Mouse (Mus musculus): ENCODE measurements around the gene Gm49342. TPM values are rescaled to one million over a fixed set of nuclear protein-coding genes. Genes with fewer than 3 reads are reported as not detected.

Gm49342 gene
- polyA plus RNA-seq, 1 experiment from 2014 or later, result not detected

- 59% methylated on average over 5 of the region's 5 CpGs for WGBS
- no peak for ATAC-seq (ENCODE audit: low FRiP score, low TSS enrichment)
- H3K27ac ChIP-seq (ENCODE audit: low read depth, low read length), result no peak overlapping the region
Measured at GRCm38 (mm10) chr14:50981837-50982236, 37.5 kb downstream of the Gm49342 start.

GRCm38 (mm10) chr14:50987668-50988067 lies 43.4 kb downstream of the Gm49342 start:
- H3K4me2 ChIP-seq (replicated peaks; ENCODE audit: low read depth, low read length), result no peak overlapping the region
- no peak for ATAC-seq (ENCODE audit: low FRiP score, low TSS enrichment)
- no peaks in the 10 kb centered on the region for H3K27me3 ChIP-seq (ENCODE audit: control insufficient read depth, insufficient read depth, low read length)
- no peak overlapping the region for H3K4me3 ChIP-seq (ENCODE audit: low read length)
- no peaks in the 10 kb centered on the region for H3K9me3 ChIP-seq (ENCODE audit: control insufficient read depth, low read length)
- H3K4me1 ChIP-seq (ENCODE audit: control insufficient read depth, insufficient read depth, low read length), result no peaks in the 10 kb centered on the region
- WGBS, result 91% methylated on average over 2 of the region's 2 CpGs
- no peak overlapping the region for H3K27ac ChIP-seq (ENCODE audit: low read depth, low read length)
- no peak overlapping the region for H3K9ac ChIP-seq (ENCODE audit: low read depth, low read length)
- H3K36me3 ChIP-seq (ENCODE audit: control insufficient read depth, insufficient read depth, low read length), result no peaks in the 10 kb centered on the region

More at GRCm38 (mm10) chr14:50981837-50982236, 37.5 kb downstream of the Gm49342 start:
- Histone ChIP-seq H3K9ac (ENCODE audit: low read depth, low read length) (no peak overlapping the region), H3K4me1 (ENCODE audit: control insufficient read depth, insufficient read depth, low read length) (peaks cover 7% of the 10 kb centered on the region; the same call in 1 of the 2 replicates), H3K4me2 (replicated peaks; ENCODE audit: low read depth, low read length) (no peak overlapping the region), H3K36me3 (ENCODE audit: control insufficient read depth, insufficient read depth, low read length) (no peaks in the 10 kb centered on the region), H3K27me3 (ENCODE audit: control insufficient read depth, insufficient read depth, low read length) (no peaks in the 10 kb centered on the region), H3K4me3 (ENCODE audit: low read length) (no peak overlapping the region), H3K9me3 (ENCODE audit: control insufficient read depth, low read length) (no peaks in the 10 kb centered on the region)

- 82% methylated on average over 3 of the region's 3 CpGs for WGBS
- ATAC-seq (ENCODE audit: low FRiP score, low TSS enrichment), result no peak
- no peak overlapping the region for H3K27ac ChIP-seq (ENCODE audit: low read depth, low read length)
Measured at GRCm38 (mm10) chr14:50991037-50991436, 46.7 kb downstream of the Gm49342 start.

GRCm38 (mm10) chr14:50997088-50997487 lies 52.8 kb downstream of the Gm49342 start:
- H3K27ac ChIP-seq (ENCODE audit: low read depth, low read length), result no peak overlapping the region
- no peak overlapping the region for H3K4me2 ChIP-seq (replicated peaks; ENCODE audit: low read depth, low read length)
- no peaks in the 10 kb centered on the region for H3K4me1 ChIP-seq (ENCODE audit: control insufficient read depth, insufficient read depth, low read length)
- H3K27me3 ChIP-seq (ENCODE audit: control insufficient read depth, insufficient read depth, low read length), result no peaks in the 10 kb centered on the region
- H3K9me3 ChIP-seq (ENCODE audit: control insufficient read depth, low read length), result no peaks in the 10 kb centered on the region
- no peaks in the 10 kb centered on the region for H3K36me3 ChIP-seq (ENCODE audit: control insufficient read depth, insufficient read depth, low read length)
- ATAC-seq (ENCODE audit: low FRiP score, low TSS enrichment), result no peak
- WGBS, result 73% methylated on average over 3 of the region's 3 CpGs
- H3K9ac ChIP-seq (ENCODE audit: low read depth, low read length), result no peak overlapping the region
- H3K4me3 ChIP-seq (ENCODE audit: low read length), result no peak overlapping the region

More at GRCm38 (mm10) chr14:50991037-50991436, 46.7 kb downstream of the Gm49342 start:
- Histone ChIP-seq H3K36me3 (ENCODE audit: control insufficient read depth, insufficient read depth, low read length) (no peaks in the 10 kb centered on the region), H3K9ac (ENCODE audit: low read depth, low read length) (no peak overlapping the region), H3K4me3 (ENCODE audit: low read length) (no peak overlapping the region), H3K9me3 (ENCODE audit: control insufficient read depth, low read length) (no peaks in the 10 kb centered on the region), H3K4me2 (replicated peaks; ENCODE audit: low read depth, low read length) (no peak overlapping the region), H3K4me1 (ENCODE audit: control insufficient read depth, insufficient read depth, low read length) (no peaks in the 10 kb centered on the region), H3K27me3 (ENCODE audit: control insufficient read depth, insufficient read depth, low read length) (no peaks in the 10 kb centered on the region)

- no peak for ATAC-seq (ENCODE audit: low FRiP score, low TSS enrichment)
- H3K4me3 ChIP-seq (ENCODE audit: low read length), result no peak overlapping the region
- no peak overlapping the region for H3K4me2 ChIP-seq (replicated peaks; ENCODE audit: low read depth, low read length)
- WGBS, result 87% methylated on average over 2 of the region's 2 CpGs
- H3K27ac ChIP-seq (ENCODE audit: low read depth, low read length), result no peak overlapping the region
- H3K4me1 ChIP-seq (ENCODE audit: control insufficient read depth, insufficient read depth, low read length), result no peaks in the 10 kb centered on the region
- H3K9ac ChIP-seq (ENCODE audit: low read depth, low read length), result no peak overlapping the region
- H3K36me3 ChIP-seq (ENCODE audit: control insufficient read depth, insufficient read depth, low read length), result no peaks in the 10 kb centered on the region
- H3K9me3 ChIP-seq (ENCODE audit: control insufficient read depth, low read length), result no peaks in the 10 kb centered on the region
- no peaks in the 10 kb centered on the region for H3K27me3 ChIP-seq (ENCODE audit: control insufficient read depth, insufficient read depth, low read length)
Measured at GRCm38 (mm10) chr14:50997999-50998666, 53.8 kb downstream of the Gm49342 start.

- Histone ChIP-seq H3K4me1 (ENCODE audit: control insufficient read depth, insufficient read depth, low read length) (no peaks in the 10 kb centered on the region), H3K9ac (ENCODE audit: low read depth, low read length) (no peak within 1 kb of the TSS), H3K4me2 (replicated peaks; ENCODE audit: low read depth, low read length) (no peak within 1 kb of the TSS), H3K27me3 (ENCODE audit: control insufficient read depth, insufficient read depth, low read length) (no peaks in the 10 kb centered on the region), H3K9me3 (ENCODE audit: control insufficient read depth, low read length) (no peaks in the 10 kb centered on the region), H3K4me3 (ENCODE audit: low read length) (no peak within 1 kb of the TSS), H3K27ac (ENCODE audit: low read depth, low read length) (no peak within 1 kb of the TSS), H3K36me3 (ENCODE audit: control insufficient read depth, insufficient read depth, low read length) (no peaks in the 10 kb centered on the region)
- ATAC-seq (ENCODE audit: low FRiP score, low TSS enrichment), result no peak
- 92% methylated on average over 8 of the region's 8 CpGs for WGBS
Measured at GRCm38 (mm10) chr14:51007152-51007801, 63.0 kb downstream of the Gm49342 start, which contains the start of gene Rnase10. TSS of gene Rnase10 (plus strand) at chr14:51007751.

GRCm38 (mm10) chr14:51007914-51008713 lies 63.8 kb downstream of the Gm49342 start:
- H3K9me3 ChIP-seq (ENCODE audit: control insufficient read depth, low read length), result no peaks in the 10 kb centered on the region
- no peak overlapping the region for H3K27ac ChIP-seq (ENCODE audit: low read depth, low read length)
- 79% methylated on average over 13 of the region's 13 CpGs for WGBS
- H3K4me1 ChIP-seq (ENCODE audit: control insufficient read depth, insufficient read depth, low read length), result no peaks in the 10 kb centered on the region
- H3K27me3 ChIP-seq (ENCODE audit: control insufficient read depth, insufficient read depth, low read length), result no peaks in the 10 kb centered on the region
- no peak overlapping the region for H3K4me2 ChIP-seq (replicated peaks; ENCODE audit: low read depth, low read length)
- H3K4me3 ChIP-seq (ENCODE audit: low read length), result no peak overlapping the region
- no peak for ATAC-seq (ENCODE audit: low FRiP score, low TSS enrichment)
- no peak overlapping the region for H3K9ac ChIP-seq (ENCODE audit: low read depth, low read length)
- no peaks in the 10 kb centered on the region for H3K36me3 ChIP-seq (ENCODE audit: control insufficient read depth, insufficient read depth, low read length)

- Histone ChIP-seq H3K4me1 (ENCODE audit: control insufficient read depth, insufficient read depth, low read length) (no peaks in the 10 kb centered on the region), H3K4me2 (replicated peaks; ENCODE audit: low read depth, low read length) (no peak overlapping the region), H3K9ac (ENCODE audit: low read depth, low read length) (no peak overlapping the region), H3K36me3 (ENCODE audit: control insufficient read depth, insufficient read depth, low read length) (no peaks in the 10 kb centered on the region), H3K9me3 (ENCODE audit: control insufficient read depth, low read length) (no peaks in the 10 kb centered on the region), H3K27me3 (ENCODE audit: control insufficient read depth, insufficient read depth, low read length) (no peaks in the 10 kb centered on the region), H3K4me3 (ENCODE audit: low read length) (no peak overlapping the region), H3K27ac (ENCODE audit: low read depth, low read length) (no peak overlapping the region)
- 81% methylated on average over 4 of the region's 4 CpGs for WGBS
- no peak for ATAC-seq (ENCODE audit: low FRiP score, low TSS enrichment)
Measured at GRCm38 (mm10) chr14:51008781-51009180, 64.5 kb downstream of the Gm49342 start.

- H3K27ac ChIP-seq (ENCODE audit: low read depth, low read length), result no peak overlapping the region
- H3K9ac ChIP-seq (ENCODE audit: low read depth, low read length), result no peak overlapping the region
Measured at GRCm38 (mm10) chr14:51009572-51009971, 65.3 kb downstream of the Gm49342 start.

More at GRCm38 (mm10) chr14:51009572-51009971, 65.3 kb downstream of the Gm49342 start:
- WGBS, result 78% methylated on average over 6 of the region's 6 CpGs
- Histone ChIP-seq H3K4me1 (ENCODE audit: control insufficient read depth, insufficient read depth, low read length) (no peaks in the 10 kb centered on the region), H3K36me3 (ENCODE audit: control insufficient read depth, insufficient read depth, low read length) (no peaks in the 10 kb centered on the region), H3K4me3 (ENCODE audit: low read length) (no peak overlapping the region), H3K4me2 (replicated peaks; ENCODE audit: low read depth, low read length) (no peak overlapping the region), H3K27me3 (ENCODE audit: control insufficient read depth, insufficient read depth, low read length) (no peaks in the 10 kb centered on the region), H3K9me3 (ENCODE audit: control insufficient read depth, low read length) (no peaks in the 10 kb centered on the region)
- ATAC-seq (ENCODE audit: low FRiP score, low TSS enrichment), result no peak

Data from kidney, embryonic 14.5 days (tissue).